Mouse (Mus musculus): ENCODE data around the gene Ptprr. TPM values are rescaled to one million over a fixed set of nuclear protein-coding genes. Genes with fewer than 3 reads are reported as not detected.

Gene Ptprr
- total and polyA plus RNA-seq, 2 experiments from 2014 or later, result 20.8 to 22.9 TPM

DNA sequence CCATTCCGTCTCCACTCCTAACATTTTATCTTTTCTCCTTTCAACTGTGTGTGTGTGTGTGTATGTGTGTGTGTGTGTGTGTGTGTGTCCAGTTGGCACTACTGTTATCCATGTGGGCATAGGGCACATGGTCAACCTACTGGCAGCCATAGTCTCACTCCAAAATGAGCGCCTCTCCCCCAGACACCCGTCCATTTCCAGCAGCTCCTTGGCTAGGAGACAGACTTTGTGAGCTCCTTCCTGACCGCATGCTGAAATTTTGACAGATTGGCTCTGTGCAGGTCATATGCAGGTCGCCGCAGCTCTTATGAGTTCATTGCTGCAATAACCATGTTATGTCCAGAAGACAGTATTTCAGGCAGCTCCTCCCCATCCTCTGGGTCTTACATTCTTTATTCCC, 62.8 kb downstream of the Ptprr start:
- TF ChIP-seq CTCF (IDR thresholded peaks at IDR 0.05; ENCODE audit: low read depth), result no peak
- Histone ChIP-seq H3K27me3 (ENCODE audit: insufficient read depth, low read length) (no peaks in the 10 kb centered on the region), H3K4me3 (ENCODE audit: low read length) (no peak overlapping the region), H3K4me1 (ENCODE audit: insufficient read depth, low read length) (no peaks in the 10 kb centered on the region), H3K9ac (replicated peaks; ENCODE audit: low read length) (no peak overlapping the region), H3K4me2 (ENCODE audit: low read depth, low read length) (no peak overlapping the region), H3K27ac (no peak overlapping the region), H3K36me3 (ENCODE audit: insufficient read depth, low read length) (no peaks in the 10 kb centered on the region), H3K9me3 (ENCODE audit: low read length) (no peaks in the 10 kb centered on the region)
- ATAC-seq (peak; percentile 47; the same call in 1 of the 2 replicates), DNase-seq (ENCODE audit: low spot score) (no peak)
- WGBS, result 75% methylated on average over 6 of the region's 6 CpGs

- Histone ChIP-seq H3K4me3 (ENCODE audit: low read length) (no peak overlapping the region), H3K9me3 (ENCODE audit: low read length) (no peaks in the 10 kb centered on the region), H3K9ac (replicated peaks; ENCODE audit: low read length) (no peak overlapping the region), H3K27ac (no peak overlapping the region), H3K4me1 (ENCODE audit: insufficient read depth, low read length) (no peaks in the 10 kb centered on the region), H3K4me2 (ENCODE audit: low read depth, low read length) (no peak overlapping the region), H3K27me3 (ENCODE audit: insufficient read depth, low read length) (no peaks in the 10 kb centered on the region), H3K36me3 (ENCODE audit: insufficient read depth, low read length) (no peaks in the 10 kb centered on the region)
- DNase-seq (ENCODE audit: low spot score) (peak; percentile 51), ATAC-seq (no peak)
- peak; percentile 61 for TF ChIP-seq CTCF (IDR thresholded peaks at IDR 0.05; ENCODE audit: low read depth)
- 36% methylated on average over 3 of the region's 3 CpGs for WGBS
Observed at GRCm38 (mm10) chr10:116083965-116084364, 66.0 kb downstream of the Ptprr start.

DNA sequence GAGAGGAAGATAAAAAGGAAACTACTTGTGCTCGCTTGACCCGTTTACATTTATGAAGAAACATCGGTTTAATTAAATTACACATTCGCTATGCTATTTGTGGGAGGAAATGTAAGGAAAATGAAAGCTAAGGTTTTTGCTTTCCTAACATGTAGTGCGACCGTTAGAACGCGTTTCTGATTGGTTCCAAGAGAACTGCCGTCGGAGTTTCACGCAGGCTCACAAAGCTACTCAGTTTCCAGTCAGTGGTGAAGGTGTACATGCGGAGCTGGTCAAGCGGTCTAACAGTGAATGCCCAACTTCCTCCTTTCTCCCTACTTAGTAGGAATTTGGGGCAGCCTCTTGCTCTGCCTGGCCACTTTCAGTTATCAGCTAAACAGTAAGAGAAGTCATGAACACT, 78.5 kb downstream of the Ptprr start:
- Histone ChIP-seq H3K4me1 (ENCODE audit: insufficient read depth, low read length) (no peaks in the 10 kb centered on the region), H3K4me3 (ENCODE audit: low read length) (no peak overlapping the region), H3K9ac (replicated peaks; ENCODE audit: low read length) (no peak overlapping the region), H3K9me3 (ENCODE audit: low read length) (no peaks in the 10 kb centered on the region), H3K27ac (no peak overlapping the region), H3K4me2 (ENCODE audit: low read depth, low read length) (no peak overlapping the region), H3K27me3 (ENCODE audit: insufficient read depth, low read length) (no peaks in the 10 kb centered on the region), H3K36me3 (ENCODE audit: insufficient read depth, low read length) (no peaks in the 10 kb centered on the region)
- no peak for ATAC-seq
- WGBS, result 83% methylated on average over 13 of the region's 13 CpGs
- TF ChIP-seq CTCF (IDR thresholded peaks at IDR 0.05; ENCODE audit: low read depth), result no peak
- DNase-seq (ENCODE audit: low spot score), result no peak

- Histone ChIP-seq H3K9me3 (ENCODE audit: low read length) (no peaks in the 10 kb centered on the region), H3K27ac (no peak overlapping the region), H3K4me1 (ENCODE audit: insufficient read depth, low read length) (no peaks in the 10 kb centered on the region), H3K27me3 (ENCODE audit: insufficient read depth, low read length) (no peaks in the 10 kb centered on the region), H3K4me3 (ENCODE audit: low read length) (no peak overlapping the region), H3K36me3 (ENCODE audit: insufficient read depth, low read length) (no peaks in the 10 kb centered on the region), H3K4me2 (ENCODE audit: low read depth, low read length) (no peak overlapping the region), H3K9ac (replicated peaks; ENCODE audit: low read length) (no peak overlapping the region)
- no peak for DNase-seq (ENCODE audit: low spot score)
- no peak for TF ChIP-seq CTCF (IDR thresholded peaks at IDR 0.05; ENCODE audit: low read depth)
- ATAC-seq, result no peak
- 90% methylated on average over 7 of the region's 7 CpGs for WGBS
Observed at GRCm38 (mm10) chr10:116098470-116098869, 80.5 kb downstream of the Ptprr start.

GRCm38 (mm10) chr10:116108176-116108575, 90.2 kb downstream of the Ptprr start:
- WGBS, result 66% methylated on average over 4 of the region's 4 CpGs
- no peak overlapping the region for H3K27ac ChIP-seq
- H3K9ac ChIP-seq (replicated peaks; ENCODE audit: low read length), result no peak overlapping the region
- no peaks in the 10 kb centered on the region for H3K27me3 ChIP-seq (ENCODE audit: insufficient read depth, low read length)
- TF ChIP-seq CTCF (IDR thresholded peaks at IDR 0.05; ENCODE audit: low read depth), result no peak
- H3K4me2 ChIP-seq (ENCODE audit: low read depth, low read length), result no peak overlapping the region
- no peaks in the 10 kb centered on the region for H3K9me3 ChIP-seq (ENCODE audit: low read length)
- ATAC-seq (no peak), DNase-seq (ENCODE audit: low spot score) (peak; percentile 40)
- no peak overlapping the region for H3K4me3 ChIP-seq (ENCODE audit: low read length)
- no peaks in the 10 kb centered on the region; the same call in 1 of the 2 replicates for H3K4me1 ChIP-seq (ENCODE audit: insufficient read depth, low read length)
- no peaks in the 10 kb centered on the region for H3K36me3 ChIP-seq (ENCODE audit: insufficient read depth, low read length)

GRCm38 (mm10) chr10:116108730-116109129, 90.7 kb downstream of the Ptprr start:
- H3K4me1 ChIP-seq (ENCODE audit: insufficient read depth, low read length), result no peaks in the 10 kb centered on the region; the same call in 1 of the 2 replicates
- no peaks in the 10 kb centered on the region for H3K9me3 ChIP-seq (ENCODE audit: low read length)
- DNase-seq (ENCODE audit: low spot score) (no peak), ATAC-seq (no peak)
- H3K36me3 ChIP-seq (ENCODE audit: insufficient read depth, low read length), result no peaks in the 10 kb centered on the region
- H3K27ac ChIP-seq, result no peak overlapping the region
- H3K4me3 ChIP-seq (ENCODE audit: low read length), result no peak overlapping the region
- 91% methylated on average over 1 of the region's 1 CpGs for WGBS
- no peak for TF ChIP-seq CTCF (IDR thresholded peaks at IDR 0.05; ENCODE audit: low read depth)
- no peak overlapping the region for H3K9ac ChIP-seq (replicated peaks; ENCODE audit: low read length)
- H3K27me3 ChIP-seq (ENCODE audit: insufficient read depth, low read length), result no peaks in the 10 kb centered on the region
- H3K4me2 ChIP-seq (ENCODE audit: low read depth, low read length), result no peak overlapping the region

- ATAC-seq (no peak), DNase-seq (ENCODE audit: low spot score) (no peak)
- WGBS, result 97% methylated on average over 11 of the region's 11 CpGs
- TF ChIP-seq CTCF (IDR thresholded peaks at IDR 0.05; ENCODE audit: low read depth), result no peak
- Histone ChIP-seq H3K27me3 (ENCODE audit: insufficient read depth, low read length) (no peaks in the 10 kb centered on the region), H3K4me3 (ENCODE audit: low read length) (no peak overlapping the region), H3K4me2 (ENCODE audit: low read depth, low read length) (no peak overlapping the region), H3K4me1 (ENCODE audit: insufficient read depth, low read length) (no peaks in the 10 kb centered on the region; the same call in 1 of the 2 replicates), H3K27ac (no peak overlapping the region), H3K9ac (replicated peaks; ENCODE audit: low read length) (no peak overlapping the region), H3K9me3 (ENCODE audit: low read length) (no peaks in the 10 kb centered on the region), H3K36me3 (ENCODE audit: insufficient read depth, low read length) (no peaks in the 10 kb centered on the region)
Observed at GRCm38 (mm10) chr10:116112868-116113267, 94.9 kb downstream of the Ptprr start.

All from hindbrain, postnatal 0 days (tissue).